Mouse (Mus musculus) E14TG2a.4 (cell line): ENCODE results near the gene Cnnm1.

ENCODE experiments used
- CTCF ChIP-seq: conservative IDR thresholded peaks from 2 replicates; pipeline ENCODE4 v1.5.1; 2014; ENCODE audit warnings: low read length
- NANOG ChIP-seq: IDR thresholded peaks from 2 replicates; pipeline ENCODE4 v1.6.1; 2014; ENCODE audit warnings: borderline replicate concordance, low read length, mixed read lengths
- POU5F1 ChIP-seq: IDR thresholded peaks from 2 replicates; pipeline ENCODE4 v1.6.1; 2014; ENCODE audit warnings: low read length, borderline replicate concordance

GRCm38 (mm10) chr19:43480512-43480911 lies 40.3 kb downstream of the Cnnm1 start:
- TF ChIP-seq CTCF (no peak), POU5F1 (no peak), NANOG (no peak)
